Mouse (Mus musculus): ENCODE measurements around the gene Pgf.

Pgf gene

GRCm38 (mm10) chr12:85186361-85186760, 8.8 kb upstream of the Pgf start:
- DNase-seq: no peak

GRCm38 (mm10) chr12:85185810-85186209, 8.2 kb upstream of the Pgf start:
- DNase-seq: no peak

GRCm38 (mm10) chr12:85184118-85184517, 6.5 kb upstream of the Pgf start:
- DNase-seq: no peak

GRCm38 (mm10) chr12:85182898-85183297, 5.3 kb upstream of the Pgf start:
- no peak for DNase-seq

GRCm38 (mm10) chr12:85182345-85182643, 4.7 kb upstream of the Pgf start:
- no peak for DNase-seq

GRCm38 (mm10) chr12:85181475-85182344, 4.1 kb upstream of the Pgf start:
- no peak for DNase-seq

- DNase-seq: no peak
Measured at GRCm38 (mm10) chr12:85178294-85178693, 704 bp upstream of the Pgf start.

GRCm38 (mm10) chr12:85176846-85177523, 605 bp downstream of the Pgf start:
- peak; percentile 41 to 44 for DNase-seq

- DNase-seq: peak; percentile 36 to 47
Measured at GRCm38 (mm10) chr12:85175926-85176845, 1.4 kb downstream of the Pgf start.

- DNase-seq: peak in 1 of 2 experiments; percentile 26
Measured at GRCm38 (mm10) chr12:85175087-85175675, 2.4 kb downstream of the Pgf start.

GRCm38 (mm10) chr12:85174016-85174415, 3.6 kb downstream of the Pgf start:
- peak in 1 of 2 experiments; percentile 49 for DNase-seq

- DNase-seq: no peak
Measured at GRCm38 (mm10) chr12:85170948-85171307, 6.7 kb downstream of the Pgf start.

GRCm38 (mm10) chr12:85170284-85170947, 7.2 kb downstream of the Pgf start:
- DNase-seq: peak; percentile 53 to 64

- DNase-seq: no peak
Measured at GRCm38 (mm10) chr12:85169877-85170276, 7.7 kb downstream of the Pgf start.

- DNase-seq: peak; percentile 87 to 95
Measured at GRCm38 (mm10) chr12:85169117-85169858, 8.3 kb downstream of the Pgf start.

- DNase-seq: no peak
Measured at GRCm38 (mm10) chr12:85166631-85167030, 11.0 kb downstream of the Pgf start.

- no peak for DNase-seq
Measured at GRCm38 (mm10) chr12:85164996-85165395, 12.6 kb downstream of the Pgf start.

- no peak for DNase-seq
Measured at GRCm38 (mm10) chr12:85159592-85159991, 18.0 kb downstream of the Pgf start.

GRCm38 (mm10) chr12:85158801-85159200, 18.8 kb downstream of the Pgf start:
- no peak for DNase-seq

- DNase-seq: no peak
Measured at GRCm38 (mm10) chr12:85157797-85158460, 19.7 kb downstream of the Pgf start.

GRCm38 (mm10) chr12:85156324-85156723, 21.3 kb downstream of the Pgf start:
- DNase-seq: no peak

Measured in cerebellum, postnatal 25 days (tissue).